Mouse (Mus musculus) heart, postnatal 0 days (tissue): ENCODE measurements at regions not wholly inside any gene's neighbourhood (a gene's known extent, or its start where the extent isn't known, plus 50 kb on each side); places are given as distances from the start of the nearest gene placed in this dataset.

Source experiments
- CTCF ChIP-seq: IDR thresholded peaks from 2 replicates; pipeline ENCODE4 v1.5.1; 2016; ENCODE audit warnings: antibody characterized with exemption, control low read depth, low read depth
- EP300 ChIP-seq: IDR thresholded peaks from 2 replicates; pipeline ENCODE4 v1.6.1; 2016; ENCODE audit warnings: antibody characterized with exemption, low read depth

GRCm38 (mm10) chr11:84642300-84643106 is 117.2 kb upstream of the Lhx1 start:
- TF ChIP-seq EP300 (no peak), CTCF (no peak)
